Mouse (Mus musculus) stomach, embryonic 14.5 days (tissue): Measurements from ENCODE around the gene Manf. TPM values are rescaled to one million over a fixed set of nuclear protein-coding genes. Genes with fewer than 3 reads are reported as not detected.

Experiments
- ATAC-seq: fragments of 200-750 bp; cut with Nextera tagmentation; 2 replicates; pipeline ENCODE4 v1.8.0; 2017; ENCODE audit warnings: low read depth, moderate TSS enrichment; ENCODE audit not compliant: insufficient number of reproducible peaks, insufficient read depth, low FRiP score
- H3K27ac ChIP-seq: fragments of 300-500 bp; sonication (generic); 2 replicates; pipeline ENCODE4 v1.5.1; 2014; ENCODE audit warnings: mild to moderate bottlenecking, low read length, moderate library complexity, mixed read lengths
- H3K27me3 ChIP-seq: fragments of 300-500 bp; sonication (generic); 2 replicates; pipeline ENCODE4 v1.6.1; 2014; ENCODE audit warnings: low read length, control low read depth, mixed read lengths; ENCODE audit not compliant: control insufficient read depth, insufficient read depth
- H3K36me3 ChIP-seq: fragments of 300-500 bp; sonication (generic); 2 replicates; pipeline ENCODE4 v1.6.1; 2014; ENCODE audit warnings: mild to moderate bottlenecking, control low read depth, low read length, moderate library complexity, mixed read lengths; ENCODE audit not compliant: control insufficient read depth, insufficient read depth
- H3K4me1 ChIP-seq: fragments of 300-500 bp; sonication (generic); 2 replicates; pipeline ENCODE4 v1.6.1; 2014; ENCODE audit warnings: low read length, control low read depth, mixed read lengths; ENCODE audit not compliant: control insufficient read depth, insufficient read depth
- H3K4me2 ChIP-seq: fragments of 300-500 bp; sonication (generic); replicated peaks from 2 replicates; pipeline ENCODE4 v1.6.1; 2014; ENCODE audit warnings: low read depth, low read length, control low read depth
- H3K4me3 ChIP-seq: fragments of 300-500 bp; sonication (generic); 2 replicates; pipeline ENCODE4 v1.5.1; 2014; ENCODE audit warnings: low read depth, low read length, control low read depth
- H3K9ac ChIP-seq: fragments of 300-500 bp; sonication (generic); replicated peaks from 2 replicates; pipeline ENCODE4 v1.6.1; 2014; ENCODE audit warnings: low read depth, mild to moderate bottlenecking, control low read depth, low read length, moderate library complexity, mixed read lengths
- H3K9me3 ChIP-seq: fragments of 300-500 bp; sonication (generic); 2 replicates; pipeline ENCODE4 v1.6.1; 2016; ENCODE audit warnings: low read depth, low read length, control low read depth; ENCODE audit not compliant: control insufficient read depth
- WGBS: fragments of 180-500 bp; shearing (Covaris S2); extraction: QIAGEN DNeasy Blood & Tissue Kit; methylation state at CpG from one replicate; pipeline ENCODE4 v1.1.7; 2014; 5-methylcytosine and 5-hydroxymethylcytosine counted together
- polyA plus RNA-seq: library from polyadenylated mRNA; unstranded; fragments of >200 nt; fragmentation: Nextera tagmentation; extraction: Ambion mirVana; gene quantifications from 2 replicates; pipeline ENCODE4 v1.2.1, GENCODE M21; 2014

Manf gene
- polyA plus RNA-seq, 1 experiment from 2014 or later = 185 TPM

GRCm38 (mm10) chr9:106903099-106903790 lies 11.5 kb upstream of the Manf start:
- Histone ChIP-seq H3K9me3 (no peaks in the 10 kb centered on the region), H3K4me1 (no peaks in the 10 kb centered on the region), H3K36me3 (no peaks in the 10 kb centered on the region), H3K4me2 (no peak overlapping the region), H3K27me3 (no peaks in the 10 kb centered on the region), H3K9ac (no peak overlapping the region), H3K27ac (no peak overlapping the region), H3K4me3 (no peak overlapping the region)
- WGBS = 68% methylated on average over 4 of the region's 4 CpGs
- ATAC-seq = no peak

GRCm38 (mm10) chr9:106901596-106901995 lies 9.8 kb upstream of the Manf start:
- no peak overlapping the region for H3K4me3 ChIP-seq
- no peaks in the 10 kb centered on the region for H3K36me3 ChIP-seq
- no peaks in the 10 kb centered on the region for H3K9me3 ChIP-seq
- no peak for ATAC-seq
- no peaks in the 10 kb centered on the region for H3K27me3 ChIP-seq
- no peak overlapping the region for H3K4me2 ChIP-seq
- H3K4me1 ChIP-seq = no peaks in the 10 kb centered on the region
- whole genome bisulfite sequencing = 85% methylated on average over 7 of the region's 7 CpGs
- H3K9ac ChIP-seq = no peak overlapping the region
- H3K27ac ChIP-seq = no peak overlapping the region

- Histone ChIP-seq H3K36me3 (no peaks in the 10 kb centered on the region), H3K4me2 (no peak overlapping the region), H3K4me3 (no peak overlapping the region), H3K9ac (no peak overlapping the region), H3K9me3 (no peaks in the 10 kb centered on the region), H3K4me1 (no peaks in the 10 kb centered on the region), H3K27me3 (no peaks in the 10 kb centered on the region), H3K27ac (no peak overlapping the region)
- WGBS = 66% methylated on average over 1 of the region's 1 CpGs
- ATAC-seq = no peak
Observed at GRCm38 (mm10) chr9:106898901-106899300, 7.1 kb upstream of the Manf start.

GRCm38 (mm10) chr9:106893327-106893726 lies 1.5 kb upstream of the Manf start:
- no peak overlapping the region for H3K4me2 ChIP-seq
- 46% methylated on average over 3 of the region's 3 CpGs for WGBS
- no peaks in the 10 kb centered on the region for H3K9me3 ChIP-seq
- no peak overlapping the region for H3K9ac ChIP-seq
- H3K4me3 ChIP-seq = no peak overlapping the region
- H3K4me1 ChIP-seq = peaks cover 11% of the 10 kb centered on the region
- H3K27ac ChIP-seq = no peak overlapping the region
- H3K27me3 ChIP-seq = no peaks in the 10 kb centered on the region
- H3K36me3 ChIP-seq = peaks cover 18% of the 10 kb centered on the region
- no peak for ATAC-seq

GRCm38 (mm10) chr9:106892552-106892875 lies 735 bp upstream of the Manf start:
- Histone ChIP-seq H3K4me1 (peaks cover 11% of the 10 kb centered on the region), H3K9me3 (no peaks in the 10 kb centered on the region), H3K27me3 (no peaks in the 10 kb centered on the region), H3K36me3 (peaks cover 22% of the 10 kb centered on the region), H3K4me2 (peak overlapping the region; percentile 77), H3K9ac (peak overlapping the region; percentile 58), H3K4me3 (peak overlapping the region; percentile 88), H3K27ac (peak overlapping the region; percentile 84)
- ATAC-seq = no peak
- under 1% methylated on average over 9 of the region's 9 CpGs for WGBS

- Histone ChIP-seq H3K4me2 (peak overlapping the region; percentile 65), H3K36me3 (peaks cover 22% of the 10 kb centered on the region), H3K4me3 (peak overlapping the region; percentile 88), H3K27ac (peak overlapping the region; percentile 86), H3K9ac (peak overlapping the region; percentile 82), H3K27me3 (no peaks in the 10 kb centered on the region), H3K4me1 (peaks cover 11% of the 10 kb centered on the region), H3K9me3 (no peaks in the 10 kb centered on the region)
- no peak for ATAC-seq
- WGBS = 0% methylated on average over 17 of the region's 17 CpGs
Observed at GRCm38 (mm10) chr9:106891341-106891741, 438 bp downstream of the Manf start.

GRCm38 (mm10) chr9:106890496-106891240 lies 1.1 kb downstream of the Manf start:
- no peak overlapping the region for H3K27ac ChIP-seq
- peaks cover 14% of the 10 kb centered on the region for H3K4me1 ChIP-seq
- H3K4me2 ChIP-seq = peak overlapping the region; percentile 65
- ATAC-seq = no peak
- H3K9ac ChIP-seq = peak overlapping the region; percentile 82
- no peaks in the 10 kb centered on the region for H3K27me3 ChIP-seq
- peaks cover 22% of the 10 kb centered on the region for H3K36me3 ChIP-seq
- H3K9me3 ChIP-seq = no peaks in the 10 kb centered on the region
- H3K4me3 ChIP-seq = peak overlapping the region; percentile 88
- 64% methylated on average over 8 of the region's 8 CpGs for WGBS

GRCm38 (mm10) chr9:106889321-106889720 lies 2.5 kb downstream of the Manf start:
- no peaks in the 10 kb centered on the region for H3K27me3 ChIP-seq
- ATAC-seq = no peak
- 80% methylated on average over 9 of the region's 9 CpGs for WGBS
- no peak overlapping the region for H3K27ac ChIP-seq
- peaks cover 27% of the 10 kb centered on the region for H3K4me1 ChIP-seq
- no peak overlapping the region for H3K4me2 ChIP-seq
- no peaks in the 10 kb centered on the region for H3K9me3 ChIP-seq
- no peak overlapping the region for H3K4me3 ChIP-seq
- H3K36me3 ChIP-seq = peaks cover 24% of the 10 kb centered on the region
- no peak overlapping the region for H3K9ac ChIP-seq
